ENCODE assay signal across 17 mouse cellular contexts in the genomic region with DNA sequence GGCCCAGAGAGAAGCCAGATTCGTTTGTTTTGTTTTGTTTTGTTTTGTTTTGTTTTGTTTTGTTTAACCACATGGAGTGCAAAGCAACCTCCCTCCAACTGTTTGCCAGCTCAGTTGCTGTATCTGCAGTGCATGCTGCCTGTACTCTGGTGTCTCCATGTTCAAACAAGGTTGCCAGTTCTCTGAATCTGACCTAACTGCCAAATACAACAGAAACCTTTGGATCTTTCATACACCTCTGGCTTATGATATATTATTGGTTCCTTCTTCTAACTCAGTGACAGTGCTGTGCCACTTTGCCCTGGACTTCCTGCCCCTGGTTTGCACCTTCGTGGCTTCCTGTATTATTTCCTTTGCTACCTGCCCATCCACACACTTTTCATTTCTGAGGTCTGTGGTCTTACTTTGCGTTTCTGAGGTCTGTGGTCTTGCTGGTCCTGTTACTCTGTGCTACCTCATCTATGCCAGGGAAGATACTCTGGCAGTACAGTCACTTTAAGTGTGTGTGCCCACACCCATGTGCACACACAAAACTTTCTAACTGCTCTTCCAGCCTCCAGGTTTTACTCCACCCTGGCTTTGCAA. TPM values are rescaled to one million over a fixed set of nuclear protein-coding genes. Genes with fewer than 3 reads are reported as not detected.
DNase-seq lines count a peak whose midpoint lies in the region.
"Had no signal": no experiment of that assay in that cellular context is flagged by ENCODE, and none has a peak within 500 bp of the region (broad histone marks: within the 10 kb centered on the region; RNA-seq: fewer than 3 reads in every experiment).

No protein-coding gene starts in this region.

- no peaks in the 10 kb centered on the region for H3K27me3 ChIP-seq in splenic B cell, adult 2 months (ENCODE audit: control insufficient read depth, insufficient read depth, low read length, poor library complexity, severe bottlenecking)
- H3K27me3 ChIP-seq: forebrain, embryonic 13.5 days; heart, embryonic 12.5 days; hindbrain, embryonic 15.5 days had no signal

- H3K36me3 ChIP-seq in splenic B cell, adult 2 months (ENCODE audit: control insufficient read depth, insufficient read depth, low read length, poor library complexity, severe bottlenecking): no peaks in the 10 kb centered on the region
- H3K36me3 ChIP-seq: heart, embryonic 12.5 days; hindbrain, embryonic 15.5 days had no signal

- peak; percentile 6 for DNase-seq in thymus, postnatal 0 days (ENCODE audit: low spot score)
- DNase-seq in thymus, postnatal 10 days (ENCODE audit: low spot score in 2 of 2): no peak
- DNase-seq in CD8-positive naive resting alpha-beta T cell, adult 2 months (ENCODE audit: low read depth in 2 of 2, low spot score in 2 of 2): peak; percentile 17 to 42
- DNase-seq in induced T-regulatory cell, adult 2 months (ENCODE audit: low read depth): peak; percentile 64
- peak; percentile 28 for DNase-seq in splenic B cell, adult 2 months (ENCODE audit: low read depth, low spot score)
- no peak for DNase-seq in adrenal gland, adult (ENCODE audit: inconsistent age in 2 of 2, low spot score in 1 of 2)
- no peak for DNase-seq in testis, postnatal 14 days (ENCODE audit: low spot score)
- DNase-seq in adrenal gland, postnatal 36 days: no peak
- DNase-seq: adrenal gland, adult 2 months; adrenal gland, postnatal 25 days; cerebellum, adult 2 months; gastrocnemius, postnatal 10 days; heart, adult 2 months; kidney, adult 18-20 months had no signal

RNA-seq across cellular contexts. Expression of a gene that starts 1.6 kb away (rescaled TPM):
- polyA plus RNA-seq in thymus, postnatal 0 days (2015; fragmentation: Nextera tagmentation; extraction: Ambion mirVana): 7.6 and 7.7 TPM in 2 replicates
- 10 to 100 TPM; 38.1 to 52.1 TPM for total RNA-seq in adrenal gland, postnatal 36 days (2021)

RNA-seq across cellular contexts. Expression of a gene that starts 1.6 kb away (rescaled TPM):
- 6.6 and 8.0 TPM in 2 replicates for polyA plus RNA-seq in thymus, postnatal 0 days (2015; fragmentation: Nextera tagmentation; extraction: Ambion mirVana)
- 10 to 100 TPM; 26.5 to 35.1 TPM for total RNA-seq in adrenal gland, postnatal 36 days (2021)

RNA-seq across cellular contexts. Expression of a gene that starts 33.1 kb away (rescaled TPM):
- 46.0 and 49.7 TPM in 2 replicates for polyA plus RNA-seq in thymus, postnatal 0 days (2015; fragmentation: Nextera tagmentation; extraction: Ambion mirVana)
- total RNA-seq in adrenal gland, postnatal 36 days (2021): 10 to 100 TPM; 37.7 to 40.7 TPM

Comparison
In these comparisons a context has a peak if more than half of its experiments do, and no peak if none do; other contexts are left out.
1. DNase-seq: peak in thymus, postnatal 0 days (single experiment), CD8-positive naive resting alpha-beta T cell, adult 2 months (2 of 2), induced T-regulatory cell, adult 2 months (single experiment) and splenic B cell, adult 2 months (single experiment); none in thymus, postnatal 10 days (0 of 2), adrenal gland, adult (0 of 2), testis, postnatal 14 days (single experiment) and adrenal gland, postnatal 36 days (0 of 2).